Mouse (Mus musculus): ENCODE measurements around the gene Usp3. TPM values are rescaled to one million over a fixed set of nuclear protein-coding genes. Genes with fewer than 3 reads are reported as not detected.

The Usp3 gene
- polyA plus RNA-seq, 1 experiment from 2014 or later = 42.7 TPM

GRCm38 (mm10) chr9:66511580-66512350 is 81.2 kb downstream of the Usp3 start:
- Histone ChIP-seq H3K4me2 (ENCODE audit: low read depth, low read length) (peak overlapping the region; percentile 99), H3K9ac (ENCODE audit: low read length) (peak overlapping the region; percentile 91), H3K27me3 (ENCODE audit: control insufficient read depth, insufficient read depth, low read length) (no peaks in the 10 kb centered on the region), H3K4me3 (ENCODE audit: low read length) (peak overlapping the region; percentile 80), H3K9me3 (replicated peaks; ENCODE audit: control insufficient read depth, low read length) (no peaks in the 10 kb centered on the region), H3K27ac (ENCODE audit: low read length) (peak overlapping the region; percentile 99), H3K36me3 (ENCODE audit: control insufficient read depth, insufficient read depth) (peaks cover 15% of the 10 kb centered on the region), H3K4me1 (ENCODE audit: control insufficient read depth, insufficient read depth, low read length) (peaks cover 30% of the 10 kb centered on the region)
- ATAC-seq (replicated peaks; ENCODE audit: extremely low read depth, insufficient read depth, low FRiP score) = peak; percentile 71
- under 1% methylated on average over 78 of the region's 78 CpGs for WGBS

DNA sequence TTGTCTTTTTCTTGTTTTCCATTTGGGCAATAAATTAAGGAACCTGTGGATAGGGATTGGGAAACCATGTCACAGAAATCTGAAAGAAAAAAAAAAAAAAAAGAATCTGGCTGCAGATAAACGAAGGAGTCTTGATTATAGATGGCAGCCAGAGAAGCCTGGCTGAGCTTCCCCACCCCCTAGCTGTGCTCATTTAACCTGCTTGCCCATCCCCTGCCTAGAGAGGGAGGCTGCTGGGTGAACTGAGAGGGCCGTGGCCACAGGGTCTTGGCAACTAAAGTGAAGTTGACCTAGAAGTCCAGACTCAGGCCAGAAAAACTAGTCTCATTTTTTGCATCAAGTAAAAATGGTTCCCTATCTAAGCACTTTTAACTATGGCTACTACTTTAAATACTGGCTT is 82.0 kb downstream of the Usp3 start:
- H3K36me3 ChIP-seq (ENCODE audit: control insufficient read depth, insufficient read depth) = peaks cover 7% of the 10 kb centered on the region
- peak overlapping the region; percentile 99 for H3K4me2 ChIP-seq (ENCODE audit: low read depth, low read length)
- peak overlapping the region; percentile 99 for H3K27ac ChIP-seq (ENCODE audit: low read length)
- peaks cover 25% of the 10 kb centered on the region for H3K4me1 ChIP-seq (ENCODE audit: control insufficient read depth, insufficient read depth, low read length)
- 7% methylated on average over 2 of the region's 2 CpGs for WGBS
- no peaks in the 10 kb centered on the region for H3K27me3 ChIP-seq (ENCODE audit: control insufficient read depth, insufficient read depth, low read length)
- H3K9me3 ChIP-seq (replicated peaks; ENCODE audit: control insufficient read depth, low read length) = no peaks in the 10 kb centered on the region
- peak overlapping the region; percentile 91 for H3K9ac ChIP-seq (ENCODE audit: low read length)
- ATAC-seq (replicated peaks; ENCODE audit: extremely low read depth, insufficient read depth, low FRiP score) = no peak
- H3K4me3 ChIP-seq (ENCODE audit: low read length) = peak overlapping the region; percentile 80

- peak overlapping the region; percentile 91; the same call in 1 of the 2 replicates for H3K9ac ChIP-seq (ENCODE audit: low read length)
- 70% methylated on average over 7 of the region's 7 CpGs for WGBS
- H3K4me2 ChIP-seq (ENCODE audit: low read depth, low read length) = peak overlapping the region; percentile 99
- H3K27me3 ChIP-seq (ENCODE audit: control insufficient read depth, insufficient read depth, low read length) = no peaks in the 10 kb centered on the region
- H3K4me1 ChIP-seq (ENCODE audit: control insufficient read depth, insufficient read depth, low read length) = peaks cover 23% of the 10 kb centered on the region
- no peak overlapping the region for H3K4me3 ChIP-seq (ENCODE audit: low read length)
- peak overlapping the region; percentile 99 for H3K27ac ChIP-seq (ENCODE audit: low read length)
- H3K36me3 ChIP-seq (ENCODE audit: control insufficient read depth, insufficient read depth) = peaks cover 3% of the 10 kb centered on the region; the same call in 1 of the 2 replicates
- no peak for ATAC-seq (replicated peaks; ENCODE audit: extremely low read depth, insufficient read depth, low FRiP score)
- no peaks in the 10 kb centered on the region for H3K9me3 ChIP-seq (replicated peaks; ENCODE audit: control insufficient read depth, low read length)
These were observed 82.5 kb downstream of the Usp3 start for GRCm38 (mm10) chr9:66510351-66510841.

GRCm38 (mm10) chr9:66508890-66509399 is 84.0 kb downstream of the Usp3 start:
- H3K4me2 ChIP-seq (ENCODE audit: low read depth, low read length) = no peak overlapping the region
- no peak overlapping the region for H3K9ac ChIP-seq (ENCODE audit: low read length)
- no peak overlapping the region for H3K4me3 ChIP-seq (ENCODE audit: low read length)
- no peaks in the 10 kb centered on the region for H3K27me3 ChIP-seq (ENCODE audit: control insufficient read depth, insufficient read depth, low read length)
- no peak for ATAC-seq (replicated peaks; ENCODE audit: extremely low read depth, insufficient read depth, low FRiP score)
- H3K9me3 ChIP-seq (replicated peaks; ENCODE audit: control insufficient read depth, low read length) = no peaks in the 10 kb centered on the region
- H3K27ac ChIP-seq (ENCODE audit: low read length) = peak overlapping the region; percentile 11; the same call in 1 of the 2 replicates
- peaks cover 9% of the 10 kb centered on the region for H3K36me3 ChIP-seq (ENCODE audit: control insufficient read depth, insufficient read depth)
- WGBS = 61% methylated on average over 4 of the region's 4 CpGs
- H3K4me1 ChIP-seq (ENCODE audit: control insufficient read depth, insufficient read depth, low read length) = peaks cover 16% of the 10 kb centered on the region

DNA sequence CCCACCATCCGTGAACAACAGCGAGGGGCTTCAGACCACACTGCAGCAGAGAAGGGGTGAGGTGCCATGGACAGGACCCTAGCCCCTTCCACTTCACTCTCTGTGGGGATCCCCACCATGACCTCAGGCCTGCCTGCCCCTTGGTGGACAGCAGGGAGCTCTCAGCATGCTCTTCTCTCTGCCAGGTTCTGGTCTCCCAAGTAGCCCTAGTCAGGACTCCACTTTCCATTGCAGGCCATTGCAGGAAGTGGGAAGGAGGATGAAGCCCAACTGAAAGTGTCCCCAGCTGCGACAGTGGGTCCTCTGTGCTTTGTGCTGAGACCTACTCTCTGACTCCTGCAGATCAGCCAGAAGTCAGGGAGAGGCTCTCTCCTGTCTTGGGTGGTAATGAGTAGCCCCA is 85.3 kb downstream of the Usp3 start:
- Histone ChIP-seq H3K4me3 (ENCODE audit: low read length) (no peak overlapping the region), H3K27ac (ENCODE audit: low read length) (no peak overlapping the region), H3K4me2 (ENCODE audit: low read depth, low read length) (no peak overlapping the region), H3K27me3 (ENCODE audit: control insufficient read depth, insufficient read depth, low read length) (no peaks in the 10 kb centered on the region), H3K36me3 (ENCODE audit: control insufficient read depth, insufficient read depth) (peaks cover 9% of the 10 kb centered on the region), H3K9me3 (replicated peaks; ENCODE audit: control insufficient read depth, low read length) (no peaks in the 10 kb centered on the region), H3K9ac (ENCODE audit: low read length) (no peak overlapping the region), H3K4me1 (ENCODE audit: control insufficient read depth, insufficient read depth, low read length) (peaks cover 14% of the 10 kb centered on the region)
- 83% methylated on average over 3 of the region's 3 CpGs for WGBS
- ATAC-seq (replicated peaks; ENCODE audit: extremely low read depth, insufficient read depth, low FRiP score) = no peak

DNA sequence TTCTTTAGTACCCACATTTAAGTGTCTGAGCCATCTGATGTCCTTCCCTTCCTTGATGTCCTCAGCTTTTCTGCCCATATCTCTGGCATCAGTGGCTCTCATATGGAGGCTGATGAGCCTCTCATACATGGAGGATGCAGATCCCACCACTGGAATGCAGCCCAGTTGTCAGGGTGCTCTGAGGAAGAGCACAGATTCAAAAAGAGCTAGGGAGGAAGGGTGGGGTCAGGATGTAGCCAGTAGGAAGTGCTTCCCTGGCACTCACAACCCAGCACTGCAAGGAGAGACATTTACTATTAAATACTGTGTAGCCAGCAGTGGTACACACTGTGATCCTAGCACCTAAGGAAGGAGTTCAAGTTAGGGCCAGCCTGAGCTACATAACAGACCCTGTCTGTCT is 86.5 kb downstream of the Usp3 start:
- no peaks in the 10 kb centered on the region for H3K9me3 ChIP-seq (replicated peaks; ENCODE audit: control insufficient read depth, low read length)
- no peak overlapping the region for H3K9ac ChIP-seq (ENCODE audit: low read length)
- no peak overlapping the region for H3K4me3 ChIP-seq (ENCODE audit: low read length)
- H3K4me2 ChIP-seq (ENCODE audit: low read depth, low read length) = no peak overlapping the region
- peaks cover 18% of the 10 kb centered on the region for H3K36me3 ChIP-seq (ENCODE audit: control insufficient read depth, insufficient read depth)
- H3K27me3 ChIP-seq (ENCODE audit: control insufficient read depth, insufficient read depth, low read length) = no peaks in the 10 kb centered on the region
- no peak for ATAC-seq (replicated peaks; ENCODE audit: extremely low read depth, insufficient read depth, low FRiP score)
- no peak overlapping the region for H3K27ac ChIP-seq (ENCODE audit: low read length)
- H3K4me1 ChIP-seq (ENCODE audit: control insufficient read depth, insufficient read depth, low read length) = peaks cover 11% of the 10 kb centered on the region

- H3K36me3 ChIP-seq (ENCODE audit: control insufficient read depth, insufficient read depth) = peaks cover 18% of the 10 kb centered on the region
- peaks cover 10% of the 10 kb centered on the region for H3K4me1 ChIP-seq (ENCODE audit: control insufficient read depth, insufficient read depth, low read length)
These were observed 86.9 kb downstream of the Usp3 start for GRCm38 (mm10) chr9:66506011-66506410.

DNA sequence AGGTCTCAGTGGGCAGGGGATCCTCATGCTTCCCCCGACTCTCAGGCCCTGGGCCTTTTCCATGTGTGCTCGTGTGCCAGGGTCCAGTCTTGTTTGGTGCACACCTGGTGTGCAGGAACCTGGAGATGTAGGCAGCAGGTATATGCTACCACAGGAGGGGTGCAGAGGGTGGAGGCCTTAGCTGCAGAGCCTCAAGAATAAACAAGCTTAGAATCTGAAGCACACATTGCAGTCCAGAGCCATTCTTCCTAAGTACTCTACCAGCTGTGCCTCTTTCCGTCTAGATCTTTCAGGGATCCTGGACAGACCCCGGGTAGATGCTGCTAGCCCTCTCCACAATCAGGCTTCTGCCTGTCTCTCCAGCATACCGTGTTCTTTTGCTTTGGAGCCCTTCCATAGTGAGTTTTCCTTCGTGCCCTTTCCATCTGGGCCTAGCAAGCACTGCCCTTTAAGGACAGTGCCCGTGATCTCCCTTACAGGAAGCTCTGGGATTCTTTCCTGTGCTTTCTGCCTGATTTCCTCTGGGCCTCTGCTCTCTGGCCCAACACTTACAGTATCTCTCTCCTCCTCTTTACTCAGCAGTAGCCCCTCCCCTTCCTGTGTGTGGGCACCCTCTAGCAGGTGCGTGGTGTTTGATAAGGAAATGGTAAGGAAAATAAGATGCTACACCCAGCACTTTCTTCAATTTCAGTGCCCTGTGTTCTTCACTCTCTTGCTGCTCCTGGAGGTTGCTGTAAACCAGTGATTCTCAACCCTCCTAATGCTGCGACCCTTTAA is 87.6 kb downstream of the Usp3 start:
- Histone ChIP-seq H3K9me3 (replicated peaks; ENCODE audit: control insufficient read depth, low read length) (no peaks in the 10 kb centered on the region), H3K4me3 (ENCODE audit: low read length) (no peak overlapping the region), H3K4me2 (ENCODE audit: low read depth, low read length) (no peak overlapping the region), H3K27ac (ENCODE audit: low read length) (no peak overlapping the region), H3K36me3 (ENCODE audit: control insufficient read depth, insufficient read depth) (peaks cover 24% of the 10 kb centered on the region), H3K9ac (ENCODE audit: low read length) (no peak overlapping the region), H3K4me1 (ENCODE audit: control insufficient read depth, insufficient read depth, low read length) (peaks cover 3% of the 10 kb centered on the region), H3K27me3 (ENCODE audit: control insufficient read depth, insufficient read depth, low read length) (no peaks in the 10 kb centered on the region)
- WGBS = 65% methylated on average over 9 of the region's 9 CpGs
- ATAC-seq (replicated peaks; ENCODE audit: extremely low read depth, insufficient read depth, low FRiP score) = no peak

More at GRCm38 (mm10) chr9:66506011-66506410, 86.9 kb downstream of the Usp3 start:
- 73% methylated on average over 4 of the region's 4 CpGs for WGBS
- no peak for ATAC-seq (replicated peaks; ENCODE audit: extremely low read depth, insufficient read depth, low FRiP score)
- H3K4me3 ChIP-seq (ENCODE audit: low read length) = no peak overlapping the region
- H3K27ac ChIP-seq (ENCODE audit: low read length) = no peak overlapping the region
- H3K4me2 ChIP-seq (ENCODE audit: low read depth, low read length) = no peak overlapping the region
- no peak overlapping the region for H3K9ac ChIP-seq (ENCODE audit: low read length)
- H3K9me3 ChIP-seq (replicated peaks; ENCODE audit: control insufficient read depth, low read length) = no peaks in the 10 kb centered on the region
- H3K27me3 ChIP-seq (ENCODE audit: control insufficient read depth, insufficient read depth, low read length) = no peaks in the 10 kb centered on the region

GRCm38 (mm10) chr9:66504518-66504917 is 88.4 kb downstream of the Usp3 start:
- H3K4me1 ChIP-seq (ENCODE audit: control insufficient read depth, insufficient read depth, low read length) = no peaks in the 10 kb centered on the region
- H3K36me3 ChIP-seq (ENCODE audit: control insufficient read depth, insufficient read depth) = peaks cover 26% of the 10 kb centered on the region
- H3K4me2 ChIP-seq (ENCODE audit: low read depth, low read length) = no peak overlapping the region
- 89% methylated on average over 13 of the region's 13 CpGs for WGBS
- H3K4me3 ChIP-seq (ENCODE audit: low read length) = no peak overlapping the region
- no peak overlapping the region for H3K27ac ChIP-seq (ENCODE audit: low read length)
- H3K9me3 ChIP-seq (replicated peaks; ENCODE audit: control insufficient read depth, low read length) = no peaks in the 10 kb centered on the region
- ATAC-seq (replicated peaks; ENCODE audit: extremely low read depth, insufficient read depth, low FRiP score) = no peak
- H3K27me3 ChIP-seq (ENCODE audit: control insufficient read depth, insufficient read depth, low read length) = no peaks in the 10 kb centered on the region
- no peak overlapping the region for H3K9ac ChIP-seq (ENCODE audit: low read length)
